ENCODE assay signal across 11 mouse cellular contexts in genomic region chr17:34913930-34914665, GRCm38 (mm10). TPM values are rescaled to one million over a fixed set of nuclear protein-coding genes. Genes with fewer than 3 reads are reported as not detected.
DNase-seq lines count a peak whose midpoint lies in the region; ATAC-seq and TF ChIP-seq lines count a peak whose summit lies in the region.
"Had no signal": no experiment of that assay in that cellular context is flagged by ENCODE, and none has a peak within 500 bp of the region (broad histone marks: within the 10 kb centered on the region; RNA-seq: fewer than 3 reads in every experiment).

Slc44a4 (plus strand) TSS chr17:34914466.

- H3K4me1 ChIP-seq in midbrain, embryonic 10.5 days, result peaks cover 17% of the 10 kb centered on the region
- no peaks in the 10 kb centered on the region for H3K4me1 ChIP-seq in midbrain, embryonic 16.5 days (ENCODE audit: control insufficient read depth, insufficient read depth, low read length)
- H3K4me1 ChIP-seq in intestine, postnatal 0 days (replicated peaks; ENCODE audit: control insufficient read depth, insufficient read depth, low read length), result peaks cover 4% of the 10 kb centered on the region; the same call in 1 of the 2 replicates
- H3K4me1 ChIP-seq in stomach, embryonic 15.5 days, result no peaks in the 10 kb centered on the region; the same call in 1 of the 2 replicates
- H3K4me1 ChIP-seq in hindbrain, postnatal 0 days (ENCODE audit: insufficient read depth, low read length), result no peaks in the 10 kb centered on the region
- H3K4me1 ChIP-seq: forebrain, embryonic 15.5 days had no signal

- H3K9me3 ChIP-seq in midbrain, embryonic 10.5 days (replicated peaks), result no peaks in the 10 kb centered on the region
- H3K9me3 ChIP-seq in midbrain, embryonic 16.5 days (replicated peaks; ENCODE audit: control insufficient read depth, low read length, poor library complexity, severe bottlenecking), result no peaks in the 10 kb centered on the region
- no peaks in the 10 kb centered on the region for H3K9me3 ChIP-seq in intestine, postnatal 0 days (ENCODE audit: control insufficient read depth)
- H3K9me3 ChIP-seq in stomach, embryonic 15.5 days, result no peaks in the 10 kb centered on the region
- no peaks in the 10 kb centered on the region for H3K9me3 ChIP-seq in hindbrain, postnatal 0 days (ENCODE audit: low read length)
- H3K9me3 ChIP-seq: forebrain, embryonic 15.5 days had no signal

- H3K4me2 ChIP-seq in midbrain, embryonic 16.5 days (ENCODE audit: low read length), result no peak within 1 kb of the TSS
- peak within 1 kb of the TSS; percentile 69 for H3K4me2 ChIP-seq in intestine, postnatal 0 days (replicated peaks; ENCODE audit: low read depth)
- peak within 1 kb of the TSS; percentile 38 for H3K4me2 ChIP-seq in stomach, embryonic 15.5 days
- H3K4me2 ChIP-seq in hindbrain, postnatal 0 days (ENCODE audit: low read depth, low read length), result no peak within 1 kb of the TSS
- H3K4me2 ChIP-seq: forebrain, embryonic 15.5 days had no signal

- no peak for ATAC-seq in midbrain, embryonic 16.5 days
- ATAC-seq in intestine, postnatal 0 days, result peak; percentile 19; the same call in 1 of the 2 replicates
- ATAC-seq in stomach, embryonic 15.5 days (ENCODE audit: insufficient read depth, low FRiP score, low read depth), result peak; percentile 17; the same call in 1 of the 2 replicates
- ATAC-seq in hindbrain, postnatal 0 days, result no peak
- ATAC-seq: forebrain, embryonic 15.5 days; Patski had no signal

- H3K4me3 ChIP-seq in midbrain, embryonic 10.5 days, result 0 out of 2 replicates have a peak within 1 kb of the TSS, but pooled peaks have one; percentile 23
- H3K4me3 ChIP-seq in midbrain, embryonic 16.5 days (ENCODE audit: low read depth, low read length), result no peak within 1 kb of the TSS
- H3K4me3 ChIP-seq in intestine, postnatal 0 days (ENCODE audit: low read depth, low read length), result peak within 1 kb of the TSS; percentile 43
- H3K4me3 ChIP-seq in stomach, embryonic 15.5 days (replicated peaks), result peak within 1 kb of the TSS; percentile 19; the same call in 1 of the 2 replicates
- H3K4me3 ChIP-seq in hindbrain, postnatal 0 days (ENCODE audit: low read length), result no peak within 1 kb of the TSS
- H3K4me3 ChIP-seq: forebrain, embryonic 15.5 days had no signal

- no peaks in the 10 kb centered on the region for H3K27me3 ChIP-seq in midbrain, embryonic 10.5 days (ENCODE audit: low read depth, poor library complexity, severe bottlenecking)
- H3K27me3 ChIP-seq in midbrain, embryonic 16.5 days (ENCODE audit: control insufficient read depth, insufficient read depth, low read depth, low read length), result no peaks in the 10 kb centered on the region
- H3K27me3 ChIP-seq in intestine, postnatal 0 days (replicated peaks; ENCODE audit: control insufficient read depth, insufficient read depth, low read length), result no peaks in the 10 kb centered on the region
- H3K27me3 ChIP-seq in stomach, embryonic 15.5 days (replicated peaks), result no peaks in the 10 kb centered on the region
- H3K27me3 ChIP-seq in hindbrain, postnatal 0 days (ENCODE audit: insufficient read depth, low read length), result no peaks in the 10 kb centered on the region
- H3K27me3 ChIP-seq: forebrain, embryonic 15.5 days; Patski had no signal

- peaks cover 53% of the 10 kb centered on the region for H3K36me3 ChIP-seq in midbrain, embryonic 10.5 days
- H3K36me3 ChIP-seq in midbrain, embryonic 16.5 days (ENCODE audit: control insufficient read depth, insufficient read depth, low read length), result peaks cover 36% of the 10 kb centered on the region
- H3K36me3 ChIP-seq in intestine, postnatal 0 days (ENCODE audit: control insufficient read depth, insufficient read depth), result peaks cover 45% of the 10 kb centered on the region
- H3K36me3 ChIP-seq in stomach, embryonic 15.5 days, result peaks cover 46% of the 10 kb centered on the region
- peaks cover 46% of the 10 kb centered on the region for H3K36me3 ChIP-seq in hindbrain, postnatal 0 days (ENCODE audit: insufficient read depth, low read length)

- no peak for DNase-seq in midbrain, embryonic 10.5 days (ENCODE audit: low spot score)
- DNase-seq in large intestine, adult 2 months (ENCODE audit: low read depth, low spot score), result no peak
- DNase-seq in adrenal gland, adult 18-20 months (ENCODE audit: low spot score in 2 of 2), result no peak
- no peak for DNase-seq in hindbrain, postnatal 0 days (ENCODE audit: low spot score)
- no peak for DNase-seq in urinary bladder, postnatal 14 days (ENCODE audit: low spot score)
- DNase-seq: heart, postnatal 4 days had no signal

- no peak within 1 kb of the TSS for H3K9ac ChIP-seq in midbrain, embryonic 16.5 days (ENCODE audit: low read depth, low read length)
- H3K9ac ChIP-seq in intestine, postnatal 0 days (ENCODE audit: low read depth, low read length), result peak within 1 kb of the TSS; percentile 66
- H3K9ac ChIP-seq in stomach, embryonic 15.5 days, result no peak within 1 kb of the TSS
- no peak within 1 kb of the TSS for H3K9ac ChIP-seq in hindbrain, postnatal 0 days (replicated peaks; ENCODE audit: low read length)
- H3K9ac ChIP-seq: forebrain, embryonic 15.5 days had no signal

- TF ChIP-seq CTCF in intestine, postnatal 0 days (IDR thresholded peaks at IDR 0.05; ENCODE audit: low read depth), result no peak
- TF ChIP-seq CTCF in hindbrain, postnatal 0 days (IDR thresholded peaks at IDR 0.05; ENCODE audit: low read depth), result no peak

- 0 out of 2 replicates have a peak within 1 kb of the TSS, but pooled peaks have one; percentile 47 for H3K27ac ChIP-seq in midbrain, embryonic 10.5 days (replicated peaks)
- H3K27ac ChIP-seq in midbrain, embryonic 16.5 days (ENCODE audit: low read length), result no peak within 1 kb of the TSS
- peak within 1 kb of the TSS; percentile 87 for H3K27ac ChIP-seq in intestine, postnatal 0 days (ENCODE audit: low read depth, low read length)
- H3K27ac ChIP-seq in stomach, embryonic 15.5 days, result peak within 1 kb of the TSS; percentile 54; the same call in 1 of the 2 replicates
- H3K27ac ChIP-seq in hindbrain, postnatal 0 days, result no peak within 1 kb of the TSS
- H3K27ac ChIP-seq: forebrain, embryonic 15.5 days had no signal

- 37% methylated on average over 18 of the region's 18 CpGs for WGBS in midbrain, embryonic 10.5 days
- WGBS in midbrain, embryonic 16.5 days, result 47% methylated on average over 18 of the region's 18 CpGs
- 18% methylated on average over 18 of the region's 18 CpGs for WGBS in intestine, postnatal 0 days
- WGBS in large intestine, adult 2 months, result 19% methylated on average over 18 of the region's 18 CpGs
- 35% methylated on average over 18 of the region's 18 CpGs for WGBS in stomach, embryonic 15.5 days
- WGBS in hindbrain, postnatal 0 days, result 41% methylated on average over 18 of the region's 18 CpGs

RNA-seq across cellular contexts. Expression of gene Slc44a4, which starts in this region (rescaled TPM):
- not detected in 2 replicates for polyA plus RNA-seq in midbrain, embryonic 10.5 days (2016; fragmentation: Nextera tagmentation; extraction: Ambion mirVana)
- polyA plus RNA-seq in midbrain, embryonic 16.5 days (2015; fragmentation: Nextera tagmentation; extraction: Ambion mirVana), result 0.09 TPM in 1 of 2 replicates, not detected in the other
- 119 and 128 TPM in 2 replicates for polyA plus RNA-seq in intestine, postnatal 0 days (2015; fragmentation: Nextera tagmentation; extraction: Ambion mirVana)
- 180 and 226 TPM in 2 replicates for polyA plus RNA-seq in large intestine, adult 2 months (2012; rRNA removed)
- 15.2 and 17.9 TPM in 2 replicates for polyA plus RNA-seq in stomach, embryonic 15.5 days (2015; fragmentation: Nextera tagmentation; extraction: Ambion mirVana)
- under 1 TPM; 0.30 to 0.51 TPM for total RNA-seq in adrenal gland, adult 18-20 months (2021)
- total RNA-seq in hindbrain, postnatal 0 days (2014; rRNA removed), result 0.22 TPM in 1 of 2 replicates, not detected in the other
- polyA plus RNA-seq in hindbrain, postnatal 0 days (2015; fragmentation: Nextera tagmentation; extraction: Ambion mirVana), result 0.18 and 0.25 TPM in 2 replicates
- total RNA-seq: heart, postnatal 4 days had no signal
- polyA plus RNA-seq: forebrain, embryonic 15.5 days had no signal

Comparison
In these comparisons a context has a peak if more than half of its experiments do, and no peak if none do; other contexts are left out.
1. RNA of gene Slc44a4 (polyA plus RNA-seq): 180 to 226 TPM in large intestine, adult 2 months, 119 to 128 TPM in intestine, postnatal 0 days and 15.2 to 17.9 TPM in stomach, embryonic 15.5 days; 0.18 to 0.25 TPM in hindbrain, postnatal 0 days, 0.09 TPM in midbrain, embryonic 16.5 days and not detected in midbrain, embryonic 10.5 days; every median in the first group is over 10 times any median in the second.
2. H3K27ac ChIP-seq: peak in midbrain, embryonic 10.5 days (single experiment), intestine, postnatal 0 days (single experiment) and stomach, embryonic 15.5 days (single experiment); none in midbrain, embryonic 16.5 days (single experiment) and hindbrain, postnatal 0 days (single experiment).
3. H3K4me3 ChIP-seq: peak in midbrain, embryonic 10.5 days (single experiment), intestine, postnatal 0 days (single experiment) and stomach, embryonic 15.5 days (single experiment); none in midbrain, embryonic 16.5 days (single experiment) and hindbrain, postnatal 0 days (single experiment).
4. ATAC-seq: peak in intestine, postnatal 0 days (single experiment) and stomach, embryonic 15.5 days (single experiment); none in midbrain, embryonic 16.5 days (single experiment) and hindbrain, postnatal 0 days (single experiment).
5. H3K4me2 ChIP-seq: peak in intestine, postnatal 0 days (single experiment) and stomach, embryonic 15.5 days (single experiment); none in midbrain, embryonic 16.5 days (single experiment) and hindbrain, postnatal 0 days (single experiment).